Mouse (Mus musculus) cerebellum, adult 18-20 months (tissue): ENCODE measurements at regions not wholly inside any gene's neighbourhood (a gene's known extent, or its start where the extent isn't known, plus 50 kb on each side); places are given as distances from the start of the nearest gene placed in this dataset.
"Not testable (repeated sequence)": the region's sequence is repeated elsewhere in the genome, so short reads cannot be mapped to it uniquely, and the experiment has no call there.

Experiments
- DNase-seq, 2 experiments: peaks; one replicate each; pipeline ENCODE4 v3.0.0; 2021

DNA sequence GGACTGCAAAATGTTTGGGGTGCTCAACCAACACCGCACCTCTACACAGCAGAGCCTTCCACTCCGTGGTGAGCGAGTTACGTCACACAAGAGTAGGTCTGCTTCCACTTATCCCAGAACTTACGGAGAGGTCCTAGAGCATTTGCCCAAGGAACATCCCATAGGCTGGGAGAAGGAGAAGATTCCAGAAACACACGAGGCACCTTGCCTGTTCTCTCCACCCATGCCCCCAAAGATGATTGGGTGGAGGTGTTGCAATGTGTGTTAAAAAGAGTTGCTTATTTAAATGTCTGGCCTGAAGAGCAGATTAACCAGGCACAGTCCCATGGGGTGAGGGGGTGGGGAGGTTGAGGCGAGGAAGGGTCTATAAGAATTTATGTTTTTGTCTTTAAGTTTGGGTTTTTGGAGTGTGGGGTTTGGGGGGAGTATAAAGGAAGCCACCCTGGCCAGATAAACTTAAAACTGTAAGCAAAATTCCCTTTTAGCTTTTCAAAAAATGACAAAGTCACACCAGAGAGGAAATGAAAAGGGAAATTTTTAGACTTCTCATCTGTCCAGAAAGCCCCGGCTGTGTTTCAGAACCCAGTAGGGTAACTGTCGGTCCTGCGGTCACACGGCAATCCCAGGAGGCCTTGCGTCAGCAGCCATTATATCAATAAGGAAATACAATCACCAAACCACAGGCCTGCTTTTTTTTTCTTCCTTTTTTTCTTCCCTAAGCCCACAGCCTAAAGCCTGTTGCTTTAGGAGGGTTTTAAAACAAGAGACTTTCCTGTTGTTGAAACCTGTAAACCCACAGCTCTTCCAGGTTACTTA lies 113.3 kb downstream of the Tomm20 start:
- no peak for DNase-seq

DNA sequence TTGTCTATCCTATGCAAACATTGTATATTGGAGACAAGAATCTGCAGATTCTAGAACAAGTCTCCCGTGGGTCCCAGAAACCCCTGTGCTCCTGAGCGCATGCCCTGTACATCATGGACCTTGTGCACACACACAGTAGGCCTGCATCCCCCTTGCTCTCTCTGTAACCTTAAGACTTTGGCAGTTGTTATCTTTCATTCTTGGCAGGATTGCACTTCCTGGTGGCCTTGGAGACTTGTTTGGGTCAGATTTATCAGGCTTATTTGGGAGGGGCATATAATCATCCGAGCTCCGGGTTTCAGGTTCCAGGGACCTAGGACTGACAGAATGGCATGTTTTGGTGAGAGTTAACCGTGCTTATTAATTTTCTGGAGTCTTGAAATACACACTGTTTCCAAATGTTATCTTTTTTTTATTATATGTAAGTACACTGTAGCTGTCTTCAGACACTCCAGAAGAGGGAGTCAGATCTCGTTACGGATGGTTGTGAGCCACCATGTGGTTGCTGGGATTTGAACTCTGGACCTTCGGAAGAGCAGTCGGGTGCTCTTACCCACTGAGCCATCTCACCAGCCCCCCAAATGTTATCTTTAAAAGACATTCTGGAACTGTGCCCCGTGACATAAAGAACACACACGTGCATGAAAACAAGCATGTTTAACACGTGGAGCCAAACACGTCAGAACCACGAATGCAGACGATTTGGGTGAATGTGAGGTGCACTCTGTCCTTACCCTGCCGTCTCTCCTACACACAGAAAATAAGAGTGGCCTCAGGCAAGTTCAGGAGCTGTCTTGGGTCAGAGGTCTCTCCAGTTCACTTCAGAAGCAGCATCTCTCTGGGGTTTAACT lies 114.1 kb downstream of the Tomm20 start:
- no peak for DNase-seq

DNA sequence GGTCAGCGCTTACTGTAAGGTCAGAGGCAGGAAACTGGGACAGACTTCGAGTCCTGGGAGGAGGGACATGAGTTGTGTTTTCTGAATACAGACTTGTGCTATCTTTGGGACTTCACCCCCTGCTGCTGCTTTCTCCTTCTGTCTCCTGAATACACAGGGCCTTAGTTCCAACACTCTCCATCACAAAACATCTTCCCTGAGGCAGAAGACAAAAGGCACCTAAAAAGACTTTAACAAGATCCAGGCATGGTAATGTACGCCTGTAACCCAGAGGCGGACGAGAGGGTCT lies 115.5 kb downstream of the Tomm20 start:
- DNase-seq = no peak

DNA sequence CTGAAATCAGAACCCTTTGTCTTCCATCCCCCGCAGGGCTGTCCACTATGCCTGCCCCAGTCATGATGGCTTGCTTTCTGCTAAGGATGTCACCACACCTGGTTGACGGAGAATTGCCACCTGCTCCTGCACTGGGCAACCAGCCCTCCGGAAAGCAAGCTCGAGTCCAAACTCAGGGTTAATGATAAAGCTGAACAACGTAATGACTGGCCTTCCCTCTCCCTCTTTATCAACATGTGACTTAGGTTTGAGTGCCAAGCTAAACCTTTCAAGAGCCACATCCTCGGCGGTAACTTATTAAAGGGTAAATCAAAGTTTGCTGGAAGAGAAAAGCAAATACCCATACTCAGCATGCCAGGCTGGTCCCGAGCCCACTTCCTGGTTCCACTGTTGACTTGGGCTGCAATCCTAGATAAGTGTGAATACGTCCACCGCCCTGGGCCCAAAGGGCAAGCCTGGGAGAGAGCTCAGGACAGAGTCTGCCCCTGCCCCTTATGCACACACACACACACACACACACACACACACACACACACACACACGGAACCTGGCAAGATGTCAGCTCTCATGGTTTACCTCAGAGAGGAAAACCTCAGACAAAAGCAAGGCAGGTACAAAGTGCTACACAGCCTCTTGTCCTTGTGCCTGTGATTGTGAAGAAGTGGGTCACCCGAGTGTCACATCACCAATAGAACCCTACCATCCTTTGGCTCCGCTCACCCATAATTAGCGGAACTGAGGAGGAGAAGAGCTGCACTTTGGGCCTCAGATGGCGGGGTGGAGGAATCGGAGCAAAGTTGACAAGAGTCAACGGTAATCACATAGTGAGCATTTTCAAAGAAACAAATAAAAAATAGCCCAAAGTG lies 116.0 kb downstream of the Tomm20 start:
- DNase-seq = no peak

DNA sequence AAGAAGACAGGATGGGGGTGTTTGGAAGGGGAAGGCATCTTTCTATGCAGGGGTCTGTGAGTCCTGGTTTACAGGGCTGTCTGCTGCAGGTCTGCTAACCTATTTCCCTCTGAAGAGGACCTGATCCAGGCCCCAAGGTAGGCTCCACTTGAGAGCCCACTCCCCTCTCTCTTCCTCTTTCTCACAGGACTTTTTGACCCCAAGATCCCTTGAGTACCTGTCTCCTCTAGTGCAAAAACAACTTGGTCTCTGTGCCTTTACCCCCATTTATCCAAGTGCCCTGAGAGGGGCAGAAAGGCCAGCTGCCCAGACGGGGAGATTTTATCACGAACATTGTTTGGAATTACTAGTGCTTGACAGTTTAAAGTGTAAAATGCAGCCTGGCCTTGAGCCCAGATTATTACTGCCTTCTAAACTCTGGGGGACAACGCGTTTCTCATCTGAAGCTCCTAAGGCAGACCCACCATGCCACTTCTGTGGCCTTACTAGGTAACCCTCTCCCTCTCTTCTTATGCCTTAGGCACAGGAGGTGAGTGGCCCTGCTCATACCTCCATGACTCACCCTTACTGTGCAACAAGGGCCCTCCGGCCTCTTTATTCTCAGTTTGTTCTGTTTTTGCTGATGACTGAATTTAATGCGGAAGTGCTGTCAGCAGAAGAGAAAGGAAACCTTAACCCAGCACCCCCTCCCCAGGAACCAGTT lies 117.8 kb downstream of the Tomm20 start:
- no peak for DNase-seq

DNA sequence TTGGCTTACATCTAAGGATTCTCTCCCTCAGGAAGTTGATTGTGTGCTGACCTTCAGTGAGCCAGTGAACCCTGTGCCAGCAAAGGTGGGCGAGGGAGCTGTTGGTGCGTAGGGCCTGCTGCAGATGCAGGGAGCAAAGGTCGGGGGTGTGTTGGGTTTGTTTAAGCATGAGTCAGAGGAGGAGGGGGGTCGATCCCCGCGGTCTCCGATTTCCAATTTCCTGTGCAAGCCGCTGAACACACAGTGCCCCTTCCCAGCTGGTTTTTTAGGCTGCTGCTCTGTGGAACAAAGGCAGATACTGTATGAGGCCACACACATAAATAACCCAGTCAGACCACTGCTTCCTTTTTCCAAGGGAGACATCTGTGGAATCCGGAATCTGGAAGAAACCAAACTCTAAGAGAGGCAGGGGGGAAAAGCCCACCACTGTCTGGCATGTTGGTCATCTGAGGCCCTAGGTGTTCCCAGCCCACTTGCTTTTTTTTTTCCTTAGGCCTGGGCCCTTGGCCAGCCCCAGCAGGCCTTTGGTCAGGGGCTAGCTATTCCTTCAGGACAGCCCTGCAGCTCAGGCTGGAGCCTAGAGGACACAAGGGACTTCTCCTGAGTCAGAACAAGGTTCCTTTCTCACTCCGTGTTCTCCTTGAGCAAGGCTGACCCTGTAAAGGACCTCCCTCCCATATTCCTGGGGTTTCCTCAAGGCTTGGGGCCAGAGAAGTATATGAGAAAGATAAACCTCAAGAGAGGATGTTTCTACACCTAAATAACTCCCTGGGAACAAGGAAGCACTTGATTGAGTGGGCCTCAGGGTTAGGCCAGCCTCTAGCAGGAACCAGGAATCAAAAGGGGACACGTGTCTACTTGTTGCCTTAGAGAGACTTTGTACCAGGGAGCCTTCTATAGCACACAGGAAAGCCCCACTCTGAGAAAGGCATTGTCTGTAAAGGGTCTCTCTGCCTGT lies 119.0 kb downstream of the Tomm20 start:
- no peak for DNase-seq

DNA sequence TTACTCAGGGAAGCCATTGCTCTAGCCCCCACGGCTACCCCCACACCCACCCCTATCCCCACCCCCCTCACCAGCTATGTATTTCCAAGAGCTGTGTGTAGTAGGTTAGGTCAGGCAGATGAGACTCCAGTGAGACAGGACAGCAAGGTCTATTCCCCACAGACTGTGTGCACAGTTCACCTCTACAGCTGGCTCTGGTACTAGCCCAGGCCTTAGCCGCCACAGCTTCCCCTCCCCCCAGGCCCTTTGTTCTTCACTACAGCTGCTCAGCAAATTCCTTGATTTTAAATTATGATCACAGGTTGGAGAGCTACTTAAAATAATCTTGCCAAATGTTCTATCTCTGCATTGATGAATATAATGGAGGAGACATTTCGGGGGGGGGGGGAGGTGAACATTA lies 119.8 kb downstream of the Tomm20 start:
- DNase-seq = no peak

DNA sequence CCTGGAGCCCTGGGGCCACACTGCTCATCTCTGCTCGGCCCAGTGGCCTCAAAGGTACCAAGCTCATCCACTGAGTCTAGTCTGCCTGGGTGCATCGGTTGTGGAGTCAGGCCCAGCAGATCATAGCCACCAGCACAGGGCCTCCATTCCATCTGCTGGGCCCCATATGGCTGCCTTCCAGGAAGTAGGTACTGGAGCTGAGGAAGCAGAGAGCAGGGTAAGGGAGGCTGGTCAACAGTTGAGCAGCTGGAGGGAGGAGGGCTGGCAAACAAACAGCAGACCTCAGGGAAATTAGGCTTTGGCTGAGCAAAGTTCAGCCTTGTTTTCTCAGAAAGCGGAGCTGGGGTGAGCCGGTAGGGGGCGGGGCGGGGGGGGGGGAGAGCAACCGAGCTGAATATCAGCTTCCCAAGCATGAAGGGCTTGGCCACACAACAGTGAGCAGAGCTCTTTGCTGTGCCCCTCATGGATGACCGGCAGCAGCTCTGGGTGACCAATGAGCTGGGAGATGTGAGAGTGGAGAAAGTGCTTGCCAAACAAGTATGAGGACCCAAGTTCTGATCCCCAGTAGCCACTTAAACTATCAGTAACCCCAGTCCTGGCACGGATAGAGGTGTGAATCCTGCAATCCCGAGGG lies 121.0 kb downstream of the Tomm20 start:
- DNase-seq = peak in 1 of 2 experiments; percentile 23

DNA sequence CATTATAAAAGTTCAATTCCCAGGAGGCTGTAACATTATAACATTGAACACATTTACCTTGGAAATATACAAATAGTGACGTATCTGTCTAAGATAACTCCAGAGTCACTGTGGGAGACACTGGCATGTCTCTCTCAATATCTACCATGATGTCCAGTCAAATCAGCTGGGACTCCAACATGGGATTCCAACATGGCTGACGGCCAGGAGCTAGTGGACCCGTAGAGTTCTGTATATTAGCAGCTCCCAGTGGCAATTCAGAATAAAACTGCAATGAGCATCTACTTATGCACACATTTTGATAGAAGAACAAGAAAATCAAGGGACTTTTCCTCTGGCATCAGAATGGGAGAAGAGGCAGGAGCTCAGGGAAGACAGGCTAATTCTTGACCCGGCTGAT lies 123.4 kb downstream of the Tomm20 start:
- no peak for DNase-seq

DNA sequence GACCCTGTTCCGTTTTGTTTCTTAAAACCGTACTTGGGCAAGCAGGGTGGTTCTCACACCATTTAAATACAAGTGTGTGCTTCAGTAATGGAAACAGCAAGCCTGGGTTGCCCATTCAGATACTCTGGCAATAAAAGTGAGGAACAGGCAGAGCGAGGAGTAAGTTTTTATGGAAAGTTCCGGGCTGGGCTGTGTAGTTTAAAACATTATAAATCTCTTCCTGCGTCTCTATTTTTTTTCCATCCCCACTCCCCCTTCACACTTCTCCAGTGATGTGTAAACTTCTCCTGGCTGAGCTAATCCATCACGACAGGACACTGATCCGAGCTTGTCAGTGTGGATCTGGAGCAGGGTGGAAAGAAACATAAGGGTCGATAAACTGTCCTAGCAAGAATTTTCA lies 124.4 kb downstream of the Tomm20 start:
- no peak for DNase-seq

DNA sequence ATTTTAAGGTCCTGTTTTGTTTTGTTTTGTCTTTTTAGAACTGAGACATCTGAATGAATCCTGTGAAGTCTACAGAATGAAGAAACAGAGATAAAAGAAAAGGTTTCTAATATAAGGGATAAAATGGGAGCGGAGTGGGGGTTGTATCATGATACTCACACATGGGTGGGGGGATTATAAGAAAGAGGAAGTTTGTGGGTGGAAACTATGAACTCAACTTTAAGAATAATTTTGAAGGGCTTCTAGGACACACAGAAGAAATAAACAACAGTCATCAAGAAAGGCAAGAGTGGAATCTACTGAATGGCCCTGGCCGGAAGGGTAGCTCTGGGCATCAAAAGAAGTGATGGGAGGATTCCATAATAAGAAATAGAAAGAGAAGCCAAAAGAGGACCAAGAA lies 125.1 kb downstream of the Tomm20 start:
- DNase-seq = no peak

DNA sequence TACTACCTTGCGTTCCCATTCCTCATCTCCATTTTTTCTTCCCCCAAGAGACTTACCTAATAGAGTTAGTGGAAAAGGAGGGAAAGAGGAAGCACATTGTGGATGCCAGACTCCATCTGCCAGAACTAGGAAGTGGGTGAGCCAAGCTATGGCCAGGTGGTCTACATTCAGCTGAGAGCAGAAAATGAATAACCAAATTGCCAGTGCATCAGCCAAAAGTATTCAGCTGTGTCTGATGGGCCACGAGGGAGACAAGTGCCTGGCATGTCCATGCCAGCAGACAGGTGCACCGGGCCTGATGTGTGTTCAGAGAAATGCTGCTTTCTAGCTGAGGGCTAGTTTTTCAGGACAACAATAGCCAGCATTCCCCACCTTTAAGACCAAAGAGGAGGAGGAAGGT lies 126.4 kb downstream of the Tomm20 start:
- no peak for DNase-seq

DNA sequence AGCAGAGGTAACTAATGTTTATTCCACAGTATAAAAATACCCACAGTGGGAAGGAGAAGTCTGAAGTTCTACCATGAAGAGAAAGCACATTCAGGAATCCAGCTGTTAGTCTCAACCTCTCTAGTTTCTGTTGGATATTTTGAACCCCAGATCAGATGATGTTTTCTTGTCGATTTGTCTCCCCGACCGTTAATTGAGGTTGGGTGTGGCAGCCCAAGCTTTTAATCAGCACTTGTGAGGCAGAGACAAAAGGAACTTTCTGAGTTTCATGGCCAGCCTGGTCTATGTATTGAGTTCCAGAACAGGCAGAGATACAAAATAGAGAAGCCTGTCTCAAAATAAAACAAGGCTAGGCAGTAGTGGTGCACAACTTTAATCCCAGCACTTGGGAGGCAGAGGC lies 129.5 kb downstream of the Tomm20 start:
- no peak for DNase-seq

DNA sequence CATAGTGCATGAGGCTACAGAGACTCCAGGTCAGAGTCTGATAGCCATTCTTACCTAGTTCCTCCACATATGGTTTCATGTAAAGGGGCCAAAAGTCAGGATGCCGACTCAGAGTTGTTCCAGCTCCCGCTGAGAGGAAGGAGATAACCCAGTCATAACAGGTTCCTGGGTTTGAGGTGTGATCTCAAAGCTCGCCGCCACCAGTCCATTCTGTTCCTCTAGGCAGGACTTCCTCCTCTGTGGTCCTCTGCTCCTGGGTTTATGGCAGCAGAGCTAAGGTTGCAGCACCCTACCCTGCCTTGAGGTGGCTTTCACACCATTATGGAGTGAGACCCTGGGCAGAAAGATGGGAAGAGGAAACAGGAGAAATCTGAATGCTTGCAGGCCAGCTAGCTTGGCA lies 131.2 kb downstream of the Tomm20 start:
- DNase-seq = no peak

DNA sequence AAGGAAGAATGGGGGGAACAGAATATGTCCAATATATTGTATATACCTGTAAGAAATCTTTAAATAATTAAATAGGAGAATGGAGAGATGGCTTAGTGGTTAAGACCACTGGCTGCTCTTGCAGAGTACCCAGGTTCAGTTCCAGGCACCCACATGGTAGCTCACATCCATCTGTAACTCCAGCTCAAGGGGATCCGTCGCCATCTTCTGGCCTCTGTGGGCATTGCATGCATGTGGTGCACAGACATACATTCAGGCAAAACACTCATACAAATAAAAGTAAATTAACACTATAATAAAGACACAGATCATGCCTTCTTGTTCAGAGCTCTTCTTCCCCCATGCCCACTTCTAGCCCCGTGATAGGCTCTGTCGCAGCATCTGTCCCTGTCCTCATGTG lies 132.0 kb downstream of the Tomm20 start:
- DNase-seq = no peak

DNA sequence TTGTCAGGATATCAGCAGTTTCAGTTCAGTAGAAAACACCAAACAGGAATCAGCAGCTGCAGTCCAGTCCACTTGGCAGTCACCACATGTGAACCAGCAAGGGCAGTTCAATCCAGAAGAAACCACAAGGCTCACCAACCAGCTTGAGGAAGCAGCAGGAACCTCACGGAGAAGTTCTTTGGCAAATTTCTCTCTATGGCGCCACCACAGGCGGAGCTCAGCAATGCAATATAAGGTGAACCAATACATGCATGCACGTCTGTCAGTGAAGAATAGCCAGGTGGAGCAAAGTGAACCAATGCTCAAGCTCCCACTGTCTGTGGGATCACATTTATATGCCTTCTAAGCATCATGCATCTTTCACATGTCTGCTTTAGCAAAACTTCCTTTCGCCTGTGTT lies 132.9 kb downstream of the Tomm20 start:
- DNase-seq = no peak

DNA sequence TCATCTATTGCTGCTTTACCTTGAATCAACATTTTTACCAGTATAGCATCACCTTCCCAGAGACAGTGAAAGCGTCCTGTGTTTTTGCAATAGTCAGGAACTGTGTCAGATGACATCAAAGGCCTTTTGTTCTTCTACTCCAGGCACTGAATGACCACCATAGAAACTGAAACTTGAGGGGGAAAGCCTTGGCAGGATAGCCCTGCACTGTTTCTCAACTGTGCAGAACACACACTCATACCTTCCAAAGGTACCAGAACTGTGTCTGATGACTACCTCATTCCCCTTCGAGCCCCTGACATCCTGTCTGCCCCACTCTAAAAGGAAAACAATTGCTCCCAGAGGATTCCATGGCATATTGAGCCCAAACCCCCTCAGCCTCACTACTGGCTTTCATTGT lies 134.3 kb downstream of the Tomm20 start:
- DNase-seq = not testable (repeated sequence)

DNA sequence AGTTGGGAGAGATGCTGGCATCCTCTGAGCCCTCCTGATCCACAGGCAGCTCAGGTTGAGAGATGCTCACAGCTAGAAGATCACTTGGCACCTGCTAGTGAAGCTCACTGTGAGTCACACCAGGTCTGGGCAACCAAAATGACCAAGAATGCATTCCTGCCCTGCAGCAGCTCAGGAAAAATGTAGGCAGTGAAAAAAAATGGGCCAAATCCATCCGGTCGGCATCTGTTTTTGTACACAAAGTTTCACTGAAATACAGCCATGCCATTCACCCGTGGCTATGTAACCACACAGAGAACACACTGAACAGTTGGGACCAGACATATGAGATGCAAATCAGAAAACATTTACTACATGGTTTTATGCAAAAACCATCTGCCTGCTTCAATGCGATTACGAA lies 135.1 kb downstream of the Tomm20 start:
- DNase-seq = no peak

DNA sequence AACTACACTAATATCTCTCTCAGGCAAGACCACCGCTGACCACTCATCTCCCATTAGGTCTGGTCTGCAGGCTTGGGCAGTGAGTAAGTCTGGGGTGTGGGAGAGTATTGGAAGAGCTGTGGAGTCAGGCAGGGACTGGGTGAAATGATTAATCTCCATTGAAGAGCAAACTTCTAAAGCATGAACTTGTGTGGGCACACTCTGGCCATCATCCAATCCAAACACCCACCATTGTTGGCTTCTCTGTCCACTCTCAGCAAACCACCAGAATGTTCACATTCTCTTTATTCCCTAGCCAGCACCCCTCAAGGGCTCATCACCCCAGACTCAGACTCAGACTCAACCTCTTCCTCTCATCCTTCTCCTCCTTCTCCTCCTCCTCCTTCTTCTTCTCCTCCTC lies 136.3 kb downstream of the Tomm20 start:
- DNase-seq = no peak

DNA sequence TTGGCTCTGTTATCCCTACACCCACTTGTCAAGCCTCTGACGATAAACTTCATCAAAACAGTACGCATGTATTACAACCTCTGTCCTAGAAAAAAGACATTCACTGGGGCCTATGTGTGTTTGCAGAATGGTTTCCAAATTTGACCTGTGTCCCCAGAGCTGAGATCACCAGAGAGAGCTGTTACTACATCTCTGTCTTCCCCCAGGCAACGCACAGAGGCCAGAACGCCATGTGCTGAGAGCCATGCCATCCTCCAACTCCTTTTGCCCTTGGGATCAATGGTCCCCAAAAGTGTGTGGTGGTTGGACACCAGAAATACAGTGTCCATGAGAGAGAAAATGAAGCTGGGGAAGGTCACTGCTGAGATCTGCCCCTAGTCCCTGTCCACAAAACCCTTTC lies 137.1 kb downstream of the Tomm20 start:
- no peak for DNase-seq

DNA sequence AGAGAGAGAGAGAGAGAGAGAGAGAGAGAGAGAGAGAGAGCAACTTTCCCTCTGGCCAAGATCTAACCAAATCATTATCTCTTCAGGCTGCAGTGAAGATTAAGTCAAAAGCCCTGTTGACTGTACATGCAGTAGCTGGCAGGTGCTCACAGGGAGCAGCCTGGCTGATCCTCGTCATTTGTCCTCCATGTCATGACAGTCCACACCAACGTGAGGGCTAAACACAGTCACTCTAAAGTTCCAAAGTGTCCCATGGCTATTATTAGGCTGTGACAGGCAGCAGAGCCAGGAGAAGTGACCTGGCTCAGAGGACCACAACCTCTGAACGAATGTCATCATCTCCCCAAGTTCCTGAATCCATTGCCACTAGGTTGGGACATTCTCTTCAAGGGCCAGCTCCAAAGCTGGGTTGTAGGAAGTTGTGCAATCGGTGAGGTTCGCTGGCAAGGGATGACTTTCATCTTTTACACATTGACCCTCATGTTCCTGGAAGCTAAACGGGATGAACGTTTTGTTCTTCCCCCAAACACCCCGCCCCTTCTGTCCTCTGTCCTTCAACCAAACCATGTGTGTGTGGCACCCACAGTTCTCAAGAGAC lies 138.4 kb downstream of the Tomm20 start:
- DNase-seq = no peak
